Mouse (Mus musculus): ENCODE data around the gene Ace.
A peak's percentile ranks its signal among the peaks of the same experiment; 100 is the strongest.

The Ace gene

DNA sequence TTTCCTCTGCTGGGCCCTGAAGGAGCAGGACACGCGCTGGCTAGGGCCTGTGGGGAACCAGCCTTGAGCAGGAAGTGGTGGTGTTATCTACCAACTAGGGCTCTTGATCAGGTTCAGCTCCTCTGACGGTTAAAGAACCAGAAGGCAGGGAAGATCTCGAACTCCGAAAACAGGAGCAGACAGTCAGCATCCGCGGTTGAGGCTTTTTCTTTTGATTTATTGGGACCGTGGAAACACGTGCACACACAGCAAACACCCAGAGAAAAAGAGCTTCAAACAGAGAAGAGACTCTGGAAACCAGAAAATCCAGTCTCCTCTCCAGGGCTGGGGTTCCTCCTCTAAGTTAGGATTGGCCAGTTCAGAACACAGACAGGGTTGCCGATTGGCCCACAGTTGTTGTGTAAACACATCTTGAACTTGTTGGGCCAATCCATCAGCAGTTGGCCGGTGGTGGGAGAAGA lies 21.0 kb upstream of the Ace start:
- no peak for DNase-seq

DNA sequence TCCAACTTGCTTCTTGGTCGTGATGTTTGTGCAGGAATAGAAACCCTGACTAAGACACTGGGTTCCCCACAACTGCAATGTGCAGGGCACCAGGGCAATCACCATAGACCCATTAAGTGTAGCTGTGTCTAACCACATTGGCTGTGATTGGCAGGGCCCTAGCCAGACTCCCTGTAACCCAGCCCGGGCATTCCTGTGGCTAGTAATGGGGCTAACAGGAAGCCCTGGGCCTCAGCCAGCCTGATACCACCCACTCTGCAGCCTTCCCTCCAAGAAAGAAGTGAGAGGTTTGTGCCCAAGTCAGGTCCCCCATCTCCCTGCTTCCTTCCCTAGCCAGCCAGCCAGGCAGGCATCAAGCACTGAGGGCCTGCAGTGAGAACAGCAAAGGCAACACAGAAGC lies 19.5 kb upstream of the Ace start:
- DNase-seq: no peak

DNA sequence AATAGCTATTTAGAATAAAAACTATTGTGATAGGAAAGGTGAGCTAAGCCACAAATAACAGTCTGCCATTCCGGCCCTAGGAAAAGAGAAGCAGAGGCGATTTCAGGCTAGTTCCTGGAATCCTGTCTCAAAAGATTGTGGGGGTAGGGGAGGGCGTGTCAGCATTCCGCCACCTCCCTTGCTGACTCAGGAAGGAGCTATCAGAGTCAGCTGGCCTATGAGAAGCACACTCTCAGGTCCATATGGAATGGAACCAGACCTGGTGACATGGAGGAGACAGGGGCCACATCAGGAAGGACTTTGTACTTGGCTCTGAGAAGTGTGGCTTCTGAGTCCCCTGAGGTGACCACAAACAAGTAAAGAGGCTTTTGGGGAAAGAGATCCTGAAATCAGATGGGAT lies 17.2 kb upstream of the Ace start:
- DNase-seq: no peak

DNA sequence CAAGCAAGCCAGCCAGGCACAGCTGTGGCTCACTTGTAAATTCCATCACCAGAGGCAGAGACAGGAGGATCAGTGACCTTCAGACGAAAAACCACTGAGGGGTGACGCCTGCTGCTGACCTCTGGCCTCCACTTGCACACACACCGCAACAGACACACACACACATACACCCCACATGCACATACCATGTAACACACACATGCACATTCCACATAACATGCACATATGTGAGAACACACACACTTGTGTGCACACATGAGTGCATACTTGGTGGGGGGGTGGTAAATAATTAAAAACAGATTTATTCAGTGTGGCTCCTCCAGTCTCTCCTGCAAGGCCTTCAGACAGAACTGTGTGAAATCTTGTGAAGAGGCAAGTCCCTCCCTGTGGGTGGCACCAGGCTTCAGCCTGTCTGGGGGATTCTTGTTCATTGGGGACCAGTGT lies 16.1 kb upstream of the Ace start:
- DNase-seq: no peak

DNA sequence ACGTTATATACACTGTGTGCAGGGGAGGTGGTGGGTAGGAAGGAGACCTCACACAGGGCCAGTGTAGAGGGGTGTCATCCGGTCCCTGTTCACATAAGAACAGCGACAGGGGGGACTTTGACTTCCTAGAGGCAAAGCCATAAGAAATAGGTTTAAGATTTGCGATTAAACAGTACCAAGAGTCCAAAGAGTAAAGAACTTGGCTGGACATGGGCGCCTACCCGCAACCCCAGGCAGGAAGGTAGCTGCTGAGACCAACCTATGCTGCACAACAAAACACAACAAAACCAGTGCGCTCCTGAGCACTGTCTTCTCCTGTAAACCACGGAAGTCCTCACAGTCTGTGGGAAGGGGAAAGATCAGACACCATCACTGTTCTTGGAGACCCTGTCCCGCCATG lies 15.6 kb upstream of the Ace start:
- DNase-seq: no peak

DNA sequence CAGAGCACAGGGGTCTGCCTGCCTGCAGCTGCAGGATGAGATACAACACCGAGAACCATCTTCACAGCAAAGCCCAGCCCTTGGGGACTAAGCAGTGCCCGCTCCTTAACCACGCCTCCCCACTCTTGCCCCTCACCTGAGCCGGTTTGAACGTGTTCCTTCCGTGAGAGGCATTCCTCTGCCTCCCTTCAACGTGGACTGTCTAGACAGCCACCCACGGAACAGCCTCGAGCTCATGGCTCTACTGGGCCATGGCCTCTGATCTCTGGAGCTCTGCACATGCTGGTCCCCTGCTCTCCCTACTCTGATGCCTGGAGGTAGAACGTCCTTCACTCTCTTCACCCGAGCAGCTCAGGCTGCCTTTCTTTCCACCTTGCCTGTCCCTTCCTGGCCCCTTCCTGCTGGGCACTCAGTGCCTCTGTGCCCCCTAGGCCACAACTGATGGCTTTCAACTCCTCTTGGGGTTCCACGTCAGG lies 14.8 kb upstream of the Ace start, which contains the start of gene Cyb561:
Gene Cyb561 (minus strand): TSS at position 426 of the 476 bp plus-strand sequence.
- no peak for DNase-seq

DNA sequence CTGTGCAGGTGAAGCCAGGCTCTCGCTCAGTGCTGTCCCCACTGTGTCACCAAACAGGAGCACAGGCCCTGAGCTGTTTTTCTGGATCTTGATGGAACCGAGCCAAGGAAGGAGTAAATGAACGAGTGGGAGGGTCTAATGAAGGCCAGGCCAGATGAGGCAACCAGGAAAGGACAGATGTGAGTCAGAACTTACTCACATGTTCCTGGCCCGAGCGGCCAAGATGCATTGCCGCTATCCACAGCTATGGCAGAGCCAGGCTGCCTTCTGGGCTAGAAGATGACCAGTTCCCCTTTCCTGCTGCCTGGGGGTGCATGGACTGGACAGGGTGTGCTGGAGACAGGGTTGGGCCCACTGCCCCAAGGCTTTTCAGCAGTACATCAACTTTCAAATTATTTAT lies 14.3 kb upstream of the Ace start:
- peak; percentile 98 for DNase-seq

DNA sequence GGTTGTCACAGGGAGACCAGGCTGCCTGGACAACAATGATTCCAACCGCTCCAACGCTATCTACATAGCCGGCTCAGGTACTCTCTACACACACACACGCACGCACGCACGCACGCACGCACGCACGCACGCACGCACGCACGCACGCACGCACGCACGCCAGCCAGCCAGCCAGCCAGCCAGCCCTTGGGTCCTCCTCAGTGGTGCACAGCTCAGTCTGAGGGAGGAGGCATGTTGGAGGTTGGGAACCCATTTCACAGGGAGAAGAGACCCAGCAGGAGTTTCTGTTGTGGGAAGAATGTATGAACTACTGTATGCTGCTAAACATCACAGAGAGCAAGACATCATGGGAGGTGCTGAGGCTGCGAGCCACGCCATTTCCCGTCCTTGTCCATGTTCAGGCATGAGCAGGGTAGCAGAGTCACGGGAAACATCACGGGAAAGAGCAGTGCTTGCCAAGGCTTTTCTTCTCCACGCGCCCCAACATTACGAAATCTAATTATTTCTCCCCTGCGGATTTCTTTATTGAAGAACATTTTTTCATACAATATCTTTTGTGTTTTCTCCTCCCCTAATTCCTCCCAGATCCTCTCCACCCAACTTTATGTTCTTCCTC lies 11.8 kb upstream of the Ace start:
- peak; percentile 94 for DNase-seq

DNA sequence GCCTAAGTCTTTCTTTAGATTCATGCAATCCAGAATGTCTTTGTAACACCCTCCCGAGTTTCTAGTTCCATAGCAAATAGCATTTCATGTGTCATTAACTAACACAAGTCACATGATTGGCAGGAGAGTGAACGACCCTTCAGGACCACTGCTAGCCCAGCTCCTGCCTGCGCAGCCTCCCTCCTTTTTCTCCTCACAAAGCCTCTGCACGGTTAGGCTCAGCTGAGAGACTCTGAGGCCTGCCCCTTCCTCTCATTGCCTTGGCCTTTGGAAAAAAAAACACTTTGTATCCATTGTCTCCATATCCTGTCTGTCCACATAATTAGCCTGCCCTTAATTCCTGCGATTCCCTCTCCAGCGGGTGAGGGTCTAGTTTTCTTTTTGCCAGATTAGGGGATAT lies 10.2 kb upstream of the Ace start:
- peak; percentile 94 for DNase-seq

DNA sequence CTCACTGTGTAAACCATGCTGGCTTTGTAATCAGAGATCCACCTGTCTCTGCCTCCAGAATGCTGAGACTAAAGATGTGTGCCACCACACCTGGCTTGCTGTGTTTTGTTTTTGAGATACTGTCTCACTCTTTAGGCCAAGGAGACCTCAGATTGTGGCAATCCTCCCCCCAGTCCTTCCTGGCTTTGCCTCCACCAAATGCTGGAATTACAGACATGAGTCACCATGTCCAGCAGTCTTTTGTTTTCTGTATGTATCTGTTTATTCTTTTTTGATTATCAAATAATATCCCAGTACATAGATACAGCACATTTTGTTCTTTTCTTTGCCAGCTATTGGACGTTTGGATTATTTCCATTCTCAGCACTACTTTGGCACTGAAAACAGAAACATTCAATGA lies 9.2 kb upstream of the Ace start:
- DNase-seq: no peak

DNA sequence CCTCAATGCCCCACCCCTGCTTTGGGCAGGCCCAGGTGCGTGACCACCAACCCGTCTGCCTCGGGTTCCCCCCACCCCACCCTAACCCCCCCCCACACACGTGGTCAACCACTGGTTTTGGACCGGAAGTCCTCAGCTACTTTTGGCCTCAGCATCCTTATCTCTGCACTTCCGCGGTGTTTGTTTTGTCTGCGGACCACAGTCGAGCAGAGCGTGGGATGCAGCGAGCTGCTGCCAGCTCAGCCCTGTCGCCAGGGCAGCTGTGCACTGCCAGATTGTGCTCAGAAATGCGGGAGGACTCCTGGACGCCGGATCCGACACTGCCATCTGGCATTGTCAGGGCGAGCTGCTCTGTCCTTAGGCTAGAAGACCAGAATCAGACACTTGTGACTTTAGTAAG lies 8.4 kb upstream of the Ace start:
- DNase-seq: peak; percentile 96

DNA sequence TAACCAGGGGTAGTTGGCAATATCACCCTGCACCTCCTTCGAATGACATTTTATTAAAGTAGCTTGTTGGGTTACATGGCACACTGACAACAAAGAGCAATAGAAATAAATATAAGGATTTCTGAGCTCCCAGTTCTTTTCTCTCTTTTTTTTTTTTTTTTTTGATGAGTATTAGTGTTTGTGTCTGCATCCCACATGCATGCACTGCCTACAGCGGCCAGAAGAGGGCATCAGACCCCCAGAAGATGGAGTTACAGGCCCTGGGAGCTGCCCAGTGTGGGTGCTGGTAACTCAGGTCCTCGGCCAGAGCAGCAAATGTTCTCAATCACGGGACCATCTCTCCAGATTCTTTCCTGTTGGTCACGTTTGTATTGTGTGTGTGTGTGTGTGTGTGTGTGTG lies 3.1 kb upstream of the Ace start:
- no peak for DNase-seq

DNA sequence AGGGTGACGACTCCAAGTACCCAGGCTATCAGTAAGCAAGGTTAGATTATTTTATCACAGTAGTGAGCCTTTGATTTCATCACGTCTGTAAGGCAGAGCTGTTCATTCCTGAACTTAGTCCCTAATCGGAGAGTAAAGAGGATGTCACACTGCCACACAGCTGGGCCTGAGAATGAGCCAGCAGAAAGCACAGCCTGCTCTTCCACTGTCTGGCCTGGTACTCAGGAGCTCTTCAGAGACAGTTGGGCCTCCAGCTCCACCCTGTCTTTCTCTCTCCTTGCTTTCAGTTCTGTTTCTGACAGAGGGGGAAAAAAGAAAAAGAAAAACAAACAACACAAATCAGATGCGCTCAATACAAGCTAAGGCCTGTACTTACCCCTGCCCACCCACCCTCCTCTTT lies 1.5 kb upstream of the Ace start:
- no peak for DNase-seq

DNA sequence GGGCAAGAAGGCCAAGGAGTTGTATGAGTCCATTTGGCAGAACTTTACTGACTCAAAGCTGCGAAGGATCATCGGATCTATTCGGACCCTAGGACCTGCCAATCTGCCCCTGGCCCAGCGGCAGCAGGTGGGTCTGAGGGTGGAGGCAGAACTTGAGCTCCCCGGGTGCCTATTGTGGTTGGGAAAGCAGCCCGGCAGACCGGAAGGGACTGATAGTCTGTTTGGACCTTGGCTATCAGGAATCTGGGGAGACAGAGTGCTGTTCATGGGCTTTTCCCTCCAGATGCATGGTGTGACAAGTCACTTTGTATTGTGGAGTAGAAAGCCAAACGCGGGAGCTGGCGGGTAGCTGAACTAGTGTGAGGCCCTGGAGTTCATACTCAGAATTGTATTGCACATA lies 1.2 kb downstream of the Ace start:
- peak; percentile 95 for DNase-seq

DNA sequence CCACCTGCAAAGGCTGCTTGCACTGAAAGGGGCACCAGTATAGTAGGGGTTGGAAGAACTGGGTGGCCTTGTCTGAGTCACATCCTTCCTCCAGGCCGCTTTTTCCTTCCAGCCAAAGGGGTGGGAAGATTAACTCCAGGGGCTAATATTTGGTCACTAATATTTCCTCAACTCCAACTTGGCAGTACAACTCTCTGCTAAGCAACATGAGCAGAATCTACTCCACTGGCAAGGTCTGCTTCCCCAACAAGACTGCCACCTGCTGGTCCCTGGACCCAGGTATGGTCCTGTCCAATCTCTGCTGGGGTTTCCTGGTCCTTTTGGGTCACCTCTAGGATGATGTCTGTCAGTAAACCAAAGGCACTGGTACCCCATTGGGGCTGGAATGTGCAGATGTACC lies 1.8 kb downstream of the Ace start:
- DNase-seq: peak; percentile 97

DNA sequence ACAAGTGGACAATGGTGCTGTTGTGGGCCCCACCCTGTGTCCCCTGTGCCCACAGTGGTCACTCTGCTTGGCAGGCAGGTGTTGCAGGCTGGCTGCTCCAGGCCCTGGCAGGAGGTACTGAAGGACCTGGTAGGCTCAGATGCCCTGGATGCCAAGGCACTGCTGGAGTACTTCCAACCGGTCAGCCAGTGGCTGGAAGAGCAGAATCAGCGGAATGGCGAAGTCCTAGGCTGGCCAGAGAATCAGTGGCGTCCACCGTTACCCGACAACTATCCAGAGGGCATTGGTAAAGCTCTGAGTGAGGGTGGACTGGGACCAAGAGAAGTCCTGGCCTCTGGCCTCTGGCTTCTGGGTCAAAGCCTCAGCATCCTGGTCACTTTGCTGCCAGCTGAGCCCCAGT lies 6.8 kb downstream of the Ace start:
- DNase-seq: peak; percentile 87

DNA sequence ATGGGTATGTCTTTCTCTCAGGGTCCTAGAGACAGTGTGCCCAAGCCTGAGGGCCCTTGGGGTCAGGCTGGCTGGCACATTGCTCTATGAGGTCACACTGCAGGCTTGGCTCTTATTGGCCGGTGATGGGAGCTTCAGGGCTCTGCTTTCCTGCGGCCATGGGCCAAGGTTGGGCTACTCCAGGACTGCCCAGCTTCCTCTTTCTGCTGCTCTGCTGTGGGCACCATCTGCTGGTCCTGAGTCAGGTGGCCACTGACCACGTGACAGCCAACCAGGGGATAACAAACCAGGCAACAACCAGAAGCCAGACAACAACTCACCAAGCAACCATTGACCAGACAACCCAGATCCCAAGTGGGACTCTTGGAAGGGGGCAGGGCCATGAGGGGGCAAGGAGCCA lies 7.3 kb downstream of the Ace start:
- peak; percentile 88 for DNase-seq

DNA sequence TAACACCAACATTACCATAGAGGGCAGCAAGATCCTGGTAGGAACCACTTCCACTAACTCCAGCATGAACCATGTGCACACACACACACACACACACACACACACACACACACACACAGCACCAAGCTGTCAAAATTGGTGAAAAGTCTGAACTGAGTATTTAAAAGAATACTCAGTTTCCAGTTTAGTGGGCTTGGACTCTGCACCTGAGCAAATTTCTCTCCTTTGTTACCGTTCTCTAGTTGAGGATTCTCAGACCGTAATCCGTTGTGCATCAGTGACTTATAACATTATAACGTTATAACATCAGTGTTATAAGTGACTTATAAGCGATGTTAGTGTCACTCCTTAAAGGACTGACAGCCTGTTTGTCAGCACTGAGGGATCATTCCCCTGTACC lies 7.9 kb downstream of the Ace start:
- no peak for DNase-seq

DNA sequence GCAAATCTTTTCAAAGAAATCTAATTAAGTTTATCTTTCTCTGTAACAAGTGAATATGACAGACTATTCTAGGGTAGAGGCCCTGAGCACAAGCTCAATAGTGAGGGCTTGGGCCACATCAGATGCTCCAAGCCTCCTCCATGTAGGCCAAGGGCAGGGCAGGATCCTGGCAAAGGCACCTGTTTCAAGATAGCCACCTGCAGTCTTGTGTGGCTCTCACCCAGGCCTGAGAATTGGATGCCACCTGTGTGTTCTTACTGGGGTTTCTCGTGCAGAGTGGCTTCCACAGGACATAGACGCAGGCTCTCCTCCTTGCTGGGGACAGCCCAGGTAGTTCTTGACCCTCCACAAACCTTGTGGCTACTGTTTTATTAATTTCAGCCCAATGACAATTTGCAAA lies 10.5 kb downstream of the Ace start:
- no peak for DNase-seq

DNA sequence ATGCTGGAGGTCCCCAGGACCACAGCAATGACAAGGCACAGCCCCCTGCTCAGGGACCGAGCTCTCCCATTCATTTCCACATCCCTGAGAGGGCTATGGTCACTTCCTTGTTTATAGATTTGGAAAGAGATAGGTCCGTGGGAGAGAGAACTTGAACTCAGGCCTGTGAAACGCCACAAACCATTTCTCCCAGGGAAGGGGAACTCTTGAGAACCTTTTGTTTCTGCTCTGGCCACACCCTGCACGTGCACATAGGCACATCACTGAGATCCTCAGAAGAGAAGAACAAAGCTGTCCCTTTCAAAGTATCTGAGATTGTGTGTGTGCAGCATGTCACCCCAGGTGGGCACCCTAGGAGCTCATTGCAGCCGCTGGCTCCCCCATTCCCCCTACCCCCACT lies 10.9 kb downstream of the Ace start:
- no peak for DNase-seq

DNA sequence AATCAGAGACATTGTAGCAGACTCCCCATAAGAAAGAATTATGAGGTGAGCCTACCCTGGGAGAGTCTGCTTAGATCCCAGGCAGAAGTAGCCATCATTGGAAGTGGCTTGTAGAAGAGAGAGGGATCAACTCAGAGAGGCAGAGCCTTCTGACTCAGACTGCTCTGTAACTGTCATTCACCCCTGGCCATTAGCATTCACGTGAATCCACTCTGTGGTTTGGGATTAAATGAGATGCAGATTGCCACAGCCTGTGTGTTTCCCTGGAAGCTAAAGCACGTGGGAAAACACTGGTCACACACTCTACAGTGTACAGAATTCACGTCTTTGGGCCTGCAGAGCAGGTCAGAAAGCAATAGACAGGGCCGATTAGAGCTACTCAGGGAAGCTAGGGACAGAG lies 16.7 kb downstream of the Ace start:
- DNase-seq: no peak

DNA sequence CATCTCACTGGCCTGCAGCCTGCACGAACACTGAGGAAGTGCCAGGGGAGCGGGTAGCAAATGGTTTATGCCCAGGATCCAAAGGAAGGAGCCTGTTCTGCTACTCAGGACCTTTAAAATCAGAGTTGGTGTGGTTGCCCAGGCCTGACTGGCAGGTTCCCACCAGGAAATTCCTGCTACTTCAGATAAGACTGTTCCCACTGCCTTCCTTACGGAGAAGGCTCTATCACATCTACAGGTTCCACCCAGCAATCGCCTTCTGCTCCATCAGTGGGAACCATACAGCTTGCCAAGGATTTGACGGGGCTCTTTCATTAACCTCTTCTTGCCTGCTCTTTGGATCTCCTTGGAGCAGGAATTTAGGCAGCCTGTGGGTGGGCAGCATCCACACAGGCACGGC lies 19.7 kb downstream of the Ace start:
- DNase-seq: no peak

DNA sequence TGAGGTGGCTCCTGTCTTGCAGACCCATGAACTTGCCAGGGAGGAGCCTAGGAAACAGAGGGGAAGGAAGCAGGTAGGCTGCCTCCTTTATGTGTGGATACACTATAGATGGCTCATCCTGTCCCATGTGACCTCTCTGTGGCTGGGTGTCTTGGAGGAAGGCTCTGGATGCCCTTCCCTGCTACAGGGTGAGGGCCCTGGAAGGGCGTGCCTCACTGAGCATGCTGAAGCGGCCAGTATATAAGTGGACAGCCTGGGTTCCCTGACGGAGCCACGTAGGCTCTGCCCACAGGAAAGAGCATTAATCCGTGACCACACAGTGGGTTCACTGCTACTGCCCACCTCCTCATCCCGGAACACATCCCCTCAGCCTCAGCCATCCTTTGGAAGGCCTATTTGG lies 21.7 kb downstream of the Ace start:
- no peak for DNase-seq

DNA sequence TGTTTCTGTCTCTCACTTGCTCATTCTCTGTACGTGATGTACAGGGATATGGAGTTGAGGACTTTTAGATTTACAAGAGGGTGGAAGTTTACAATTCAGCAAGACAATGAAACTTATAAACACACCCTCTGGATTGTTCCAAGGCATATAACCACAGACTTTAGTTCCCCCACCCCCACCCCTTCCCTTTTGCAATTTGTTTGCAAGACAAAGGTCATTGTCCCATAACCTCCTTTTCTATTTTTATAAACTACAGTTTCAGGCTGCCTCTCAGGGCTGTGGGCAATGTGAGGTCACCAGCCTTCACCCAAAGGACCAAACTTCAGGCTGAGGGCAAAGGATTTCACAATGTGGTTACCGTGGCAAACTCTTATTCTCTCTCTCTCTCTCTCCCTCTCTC lies 22.5 kb downstream of the Ace start:
- no peak for DNase-seq

DNA sequence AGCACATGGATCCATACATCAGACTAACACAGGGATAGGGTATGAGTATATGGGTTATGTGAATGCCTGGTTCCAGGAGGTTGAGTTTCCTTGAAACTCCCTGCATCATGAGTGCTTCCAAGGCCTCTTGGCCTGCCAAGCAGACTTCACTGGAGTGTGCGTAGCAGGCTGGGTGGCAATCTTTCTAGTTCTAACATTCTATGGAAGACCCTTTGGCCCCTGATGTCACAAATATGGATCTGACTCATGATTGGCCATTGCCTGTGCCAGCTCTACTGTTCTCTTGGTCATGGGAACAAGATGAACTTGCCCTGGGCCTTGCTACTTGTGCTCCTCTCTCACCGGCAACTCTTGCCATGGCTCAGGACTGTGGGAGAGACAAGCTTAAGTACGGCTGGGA lies 26.6 kb downstream of the Ace start, which contains the start of gene Ace3:
Gene Ace3 (plus strand): TSS at position 301 of the 400 bp plus-strand sequence.
- peak; percentile 85 for DNase-seq

Measured in heart, adult 11 months (tissue).